Mouse (Mus musculus): ENCODE data around the gene Apobr.

Gene Apobr

GRCm38 (mm10) chr7:126584506-126584977 is at the start of gene Apobr:
Gene Apobr (plus strand): TSS chr7:126584942.
- DNase-seq (ENCODE audit: low read depth in 2 of 2, low spot score in 2 of 2), result peak in 1 of 2 experiments; percentile 25

GRCm38 (mm10) chr7:126535766-126536165 is 49.0 kb upstream of the Apobr start:
- DNase-seq (ENCODE audit: low read depth in 2 of 2, low spot score in 2 of 2), result no peak

GRCm38 (mm10) chr7:126536466-126536865 is 48.3 kb upstream of the Apobr start:
- DNase-seq (ENCODE audit: low read depth in 2 of 2, low spot score in 2 of 2), result no peak

- peak; percentile 14 to 47 for DNase-seq (ENCODE audit: low read depth in 2 of 2, low spot score in 2 of 2)
Measured at GRCm38 (mm10) chr7:126537820-126538585, 46.7 kb upstream of the Apobr start.

- no peak for DNase-seq (ENCODE audit: low read depth in 2 of 2, low spot score in 2 of 2)
Measured at GRCm38 (mm10) chr7:126541661-126542060, 43.1 kb upstream of the Apobr start.

GRCm38 (mm10) chr7:126545631-126546030 is 39.1 kb upstream of the Apobr start:
- DNase-seq (ENCODE audit: low read depth in 2 of 2, low spot score in 2 of 2), result no peak

GRCm38 (mm10) chr7:126554796-126555195 is 29.9 kb upstream of the Apobr start:
- DNase-seq (ENCODE audit: low read depth in 2 of 2, low spot score in 2 of 2), result peak in 1 of 2 experiments; percentile 11

- no peak for DNase-seq (ENCODE audit: low read depth in 2 of 2, low spot score in 2 of 2)
Measured at GRCm38 (mm10) chr7:126556635-126557034, 28.1 kb upstream of the Apobr start.

GRCm38 (mm10) chr7:126565693-126566092 is 19.0 kb upstream of the Apobr start:
- DNase-seq (ENCODE audit: low read depth in 2 of 2, low spot score in 2 of 2), result no peak

GRCm38 (mm10) chr7:126566094-126566765 is 18.5 kb upstream of the Apobr start, which contains the start of gene Eif3c:
Gene Eif3c (minus strand): TSS chr7:126566411.
- peak; percentile 77 to 86 for DNase-seq (ENCODE audit: low read depth in 2 of 2, low spot score in 2 of 2)

GRCm38 (mm10) chr7:126576946-126577345 is 7.8 kb upstream of the Apobr start:
- peak; percentile 31 to 57 for DNase-seq (ENCODE audit: low read depth in 2 of 2, low spot score in 2 of 2)

GRCm38 (mm10) chr7:126579172-126579571 is 5.6 kb upstream of the Apobr start:
- DNase-seq (ENCODE audit: low read depth in 2 of 2, low spot score in 2 of 2), result peak; percentile 36 to 48

GRCm38 (mm10) chr7:126581661-126582060 is 3.1 kb upstream of the Apobr start:
- no peak for DNase-seq (ENCODE audit: low read depth in 2 of 2, low spot score in 2 of 2)

- DNase-seq (ENCODE audit: low read depth in 2 of 2, low spot score in 2 of 2), result no peak
Measured at GRCm38 (mm10) chr7:126582759-126583158, 2.0 kb upstream of the Apobr start.

GRCm38 (mm10) chr7:126583251-126583709 is 1.5 kb upstream of the Apobr start:
- peak; percentile 74 to 79 for DNase-seq (ENCODE audit: low read depth in 2 of 2, low spot score in 2 of 2)

- no peak for DNase-seq (ENCODE audit: low read depth in 2 of 2, low spot score in 2 of 2)
Measured at GRCm38 (mm10) chr7:126583761-126584160, 981 bp upstream of the Apobr start.

- DNase-seq (ENCODE audit: low read depth in 2 of 2, low spot score in 2 of 2), result no peak
Measured at GRCm38 (mm10) chr7:126585717-126586116, 975 bp downstream of the Apobr start, which contains the start of gene Cln3. Gene Cln3 (minus strand): TSS chr7:126585817.

GRCm38 (mm10) chr7:126586839-126587238 is 2.1 kb downstream of the Apobr start:
- no peak for DNase-seq (ENCODE audit: low read depth in 2 of 2, low spot score in 2 of 2)

- DNase-seq (ENCODE audit: low read depth in 2 of 2, low spot score in 2 of 2), result no peak
Measured at GRCm38 (mm10) chr7:126587779-126588178, 3.0 kb downstream of the Apobr start.

GRCm38 (mm10) chr7:126594862-126595561 is 10.3 kb downstream of the Apobr start, which contains the start of gene Il27:
Gene Il27 (minus strand): TSS chr7:126594941.
- no peak for DNase-seq (ENCODE audit: low read depth in 2 of 2, low spot score in 2 of 2)

- DNase-seq (ENCODE audit: low read depth in 2 of 2, low spot score in 2 of 2), result no peak
Measured at GRCm38 (mm10) chr7:126595890-126596289, 11.1 kb downstream of the Apobr start.

All from CD8-positive naive resting alpha-beta T cell, adult 2 months (primary cell).